11 mouse cellular contexts compared by ENCODE assay signal in genomic region chr1:194111931-194112330, GRCm38 (mm10).
A peak's percentile ranks its signal among the peaks of the same experiment; 100 is the strongest.
DNase-seq lines count a peak whose midpoint lies in the region.
"Had no signal": no experiment of that assay in that cellular context is flagged by ENCODE, and none has a peak within 500 bp of the region (broad histone marks: within the 10 kb centered on the region; RNA-seq: fewer than 3 reads in every experiment).

No protein-coding gene starts in this region.

- intact Hi-C loops in left cerebral cortex, postnatal 4 days (cut with DNase I): no loop called here
- intact Hi-C loops in left cerebral cortex, postnatal 14 days (cut with DNase I): no loop called here

- peak; percentile 67 to 72 for DNase-seq in cerebellum, postnatal 14 days
- no peak for DNase-seq in cerebellum, postnatal 36 days
- DNase-seq in left cerebral cortex, postnatal 4 days: peak; percentile 52
- no peak for DNase-seq in left cerebral cortex, postnatal 14 days (ENCODE audit: low spot score in 2 of 2)
- DNase-seq: adrenal gland, adult 2 months; adrenal gland, postnatal 10 days; adrenal gland, postnatal 25 days; cerebellum, adult 11-12 months; cerebellum, adult 2 months; cerebellum, adult 9-10 months; embryo, embryonic 11 days had no signal

Comparison
In these comparisons a context has a peak if more than half of its experiments do, and no peak if none do; other contexts are left out.
1. DNase-seq: peak in cerebellum, postnatal 14 days (2 of 2) and left cerebral cortex, postnatal 4 days (single experiment); none in cerebellum, postnatal 36 days (0 of 2) and left cerebral cortex, postnatal 14 days (0 of 2).